Mouse (Mus musculus): Measurements from ENCODE around the gene Sema4g.

The Sema4g gene

GRCm38 (mm10) chr19:44988831-44989566 lies at the start of gene Sema4g:
TSS of gene Sema4g (plus strand) at chr19:44989101.
- DNase-seq (ENCODE audit: extremely low read depth, insufficient read length, low spot score): no peak

GRCm38 (mm10) chr19:44959633-44960032 lies 29.3 kb upstream of the Sema4g start:
- no peak for DNase-seq (ENCODE audit: extremely low read depth, insufficient read length, low spot score)

DNA sequence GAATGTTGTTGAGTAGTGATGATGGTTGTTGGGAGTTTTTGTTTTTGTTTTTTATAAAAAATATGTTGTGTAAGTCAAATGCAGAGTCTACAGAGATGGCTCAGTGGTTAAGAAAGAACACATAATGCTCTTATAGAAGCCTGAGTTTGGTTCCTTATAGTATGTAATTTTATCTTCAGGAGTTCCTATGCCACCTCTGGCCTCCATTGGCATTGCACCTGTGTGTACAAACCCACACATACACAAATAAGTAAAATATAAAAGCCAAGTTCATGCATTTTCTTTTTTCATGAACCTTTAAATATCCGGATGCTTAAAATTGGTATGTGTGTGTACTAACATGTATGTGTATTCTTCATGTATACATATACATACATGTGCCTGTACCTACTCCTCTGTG lies 22.9 kb upstream of the Sema4g start:
- DNase-seq (ENCODE audit: extremely low read depth, insufficient read length, low spot score): no peak

- no peak for DNase-seq (ENCODE audit: extremely low read depth, insufficient read length, low spot score)
Observed at GRCm38 (mm10) chr19:44968329-44968728, 20.6 kb upstream of the Sema4g start.

DNA sequence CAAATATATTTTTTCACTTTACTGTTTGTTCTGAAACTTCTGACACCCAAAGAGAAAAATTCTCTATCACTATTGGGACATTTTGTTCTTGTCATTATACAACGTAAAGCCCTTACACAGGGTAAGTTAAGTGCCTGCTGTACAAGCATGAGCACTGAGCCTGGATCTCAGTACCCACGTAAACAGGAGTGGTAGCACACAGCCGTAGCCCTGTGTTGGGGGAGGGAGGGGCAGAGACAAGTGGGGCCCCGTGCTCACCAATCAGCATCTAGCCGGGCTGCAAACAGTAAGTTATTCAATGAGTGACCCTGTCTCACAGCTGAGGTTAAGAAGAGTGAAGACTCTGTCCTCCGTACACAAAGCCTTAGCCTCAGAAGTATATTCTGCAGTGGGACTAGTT lies 12.3 kb upstream of the Sema4g start:
- no peak for DNase-seq (ENCODE audit: extremely low read depth, insufficient read length, low spot score)

- no peak for DNase-seq (ENCODE audit: extremely low read depth, insufficient read length, low spot score)
Observed at GRCm38 (mm10) chr19:44977148-44977547, 11.8 kb upstream of the Sema4g start.

GRCm38 (mm10) chr19:44980787-44981186 lies 8.1 kb upstream of the Sema4g start:
- no peak for DNase-seq (ENCODE audit: extremely low read depth, insufficient read length, low spot score)

- no peak for DNase-seq (ENCODE audit: extremely low read depth, insufficient read length, low spot score)
Observed at GRCm38 (mm10) chr19:44982477-44983115, 6.3 kb upstream of the Sema4g start.

DNA sequence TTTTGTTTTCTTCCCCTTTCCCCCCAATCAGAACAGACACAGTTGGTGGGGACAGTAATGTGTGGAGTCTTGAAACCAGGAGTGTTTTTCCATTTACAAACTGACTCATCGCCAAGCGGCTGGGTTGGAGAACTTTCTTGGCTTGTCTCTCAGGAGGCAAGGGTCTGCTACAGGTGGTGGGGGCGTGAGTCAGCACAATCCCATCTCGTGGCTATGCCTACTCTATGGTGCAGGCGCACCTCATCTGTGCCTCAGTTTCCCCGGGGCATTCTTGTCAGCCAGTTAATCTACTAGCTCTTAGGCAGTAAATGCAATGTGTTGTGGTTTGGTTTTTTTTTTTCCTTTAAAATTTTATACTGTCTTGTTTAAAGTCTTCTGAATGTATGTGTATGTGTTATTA lies 5.5 kb upstream of the Sema4g start:
- no peak for DNase-seq (ENCODE audit: extremely low read depth, insufficient read length, low spot score)

- no peak for DNase-seq (ENCODE audit: extremely low read depth, insufficient read length, low spot score)
Observed at GRCm38 (mm10) chr19:44984420-44984819, 4.5 kb upstream of the Sema4g start.

DNA sequence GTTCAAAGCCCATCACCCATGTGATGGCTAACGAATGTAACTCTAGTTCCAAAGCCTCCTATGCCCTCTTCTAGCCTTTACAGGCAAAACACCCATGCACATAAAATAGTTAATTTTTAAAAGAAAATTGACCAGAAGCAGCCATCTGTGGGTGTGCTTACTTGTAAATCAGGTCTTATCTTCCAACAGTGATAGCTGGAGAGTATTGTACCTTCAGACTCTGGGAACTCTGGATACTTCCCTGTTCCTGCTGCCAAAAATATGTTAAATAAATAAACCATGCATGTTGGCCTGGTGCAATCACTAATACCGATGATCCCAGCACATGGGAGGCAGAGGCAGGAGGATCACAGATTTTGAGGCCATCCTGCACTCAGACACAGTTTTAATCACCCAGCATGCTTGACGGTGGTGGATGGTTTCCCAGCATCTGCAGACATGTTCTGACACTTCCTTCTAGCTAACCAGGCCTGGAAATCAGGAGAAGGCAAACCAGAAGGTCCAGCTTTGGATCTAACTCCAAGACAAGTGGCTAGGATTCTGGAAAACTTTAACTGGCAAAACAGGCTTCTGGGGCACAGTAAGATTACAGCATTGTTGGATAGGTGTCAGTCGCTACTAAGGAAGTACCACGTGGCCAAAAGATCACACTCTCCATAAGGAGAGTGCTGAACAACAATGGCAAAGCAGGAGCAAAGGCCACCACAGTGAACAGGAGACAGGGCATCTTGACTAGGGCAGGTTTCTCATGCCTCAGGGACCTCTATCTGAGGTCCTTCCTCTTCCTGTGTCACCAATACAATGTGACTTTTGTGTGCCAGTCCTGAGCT lies 3.5 kb upstream of the Sema4g start:
- DNase-seq (ENCODE audit: extremely low read depth, insufficient read length, low spot score): no peak

GRCm38 (mm10) chr19:44987004-44987403 lies 1.9 kb upstream of the Sema4g start:
- no peak for DNase-seq (ENCODE audit: extremely low read depth, insufficient read length, low spot score)

DNA sequence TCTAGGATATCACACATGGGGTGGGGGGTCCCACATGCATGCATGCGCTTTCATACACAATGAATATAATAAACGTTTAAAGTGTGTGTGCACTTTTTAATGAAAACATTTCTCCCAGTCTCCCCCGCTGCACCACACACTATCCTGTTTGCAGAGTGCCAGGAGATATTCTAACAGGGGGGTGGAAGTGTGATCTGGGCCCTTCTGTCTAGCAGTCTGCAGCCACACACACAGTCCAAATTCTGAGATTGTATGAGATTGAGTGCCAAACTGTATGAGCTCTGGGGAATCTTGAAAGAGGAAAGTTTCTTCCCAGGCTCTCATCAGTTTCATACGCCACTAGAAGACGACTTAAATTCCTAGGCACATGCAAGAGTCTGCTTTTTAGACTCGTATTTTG lies 1.1 kb upstream of the Sema4g start:
- DNase-seq (ENCODE audit: extremely low read depth, insufficient read length, low spot score): no peak

DNA sequence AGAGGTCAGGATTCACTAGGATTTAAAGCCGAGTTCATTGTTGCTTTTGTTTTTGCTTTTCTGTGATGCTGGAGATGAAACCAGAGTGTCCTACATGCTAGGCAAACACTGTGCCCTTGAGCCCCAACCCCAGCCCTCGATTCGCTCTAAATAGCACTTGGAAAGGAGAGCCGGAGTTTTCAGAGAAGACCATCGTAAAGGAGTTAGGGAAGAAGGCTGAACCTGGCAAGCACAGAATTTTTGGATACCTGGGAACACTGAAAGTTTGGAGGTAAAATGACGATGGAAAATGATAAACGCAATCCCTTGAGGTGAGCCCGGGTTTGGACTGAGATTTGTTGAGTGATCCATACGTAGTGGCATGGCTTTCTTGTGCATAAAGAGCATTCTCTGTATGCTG lies 580 bp upstream of the Sema4g start:
- no peak for DNase-seq (ENCODE audit: extremely low read depth, insufficient read length, low spot score)

- no peak for DNase-seq (ENCODE audit: extremely low read depth, insufficient read length, low spot score)
Observed at GRCm38 (mm10) chr19:44989567-44990495, 930 bp downstream of the Sema4g start.

DNA sequence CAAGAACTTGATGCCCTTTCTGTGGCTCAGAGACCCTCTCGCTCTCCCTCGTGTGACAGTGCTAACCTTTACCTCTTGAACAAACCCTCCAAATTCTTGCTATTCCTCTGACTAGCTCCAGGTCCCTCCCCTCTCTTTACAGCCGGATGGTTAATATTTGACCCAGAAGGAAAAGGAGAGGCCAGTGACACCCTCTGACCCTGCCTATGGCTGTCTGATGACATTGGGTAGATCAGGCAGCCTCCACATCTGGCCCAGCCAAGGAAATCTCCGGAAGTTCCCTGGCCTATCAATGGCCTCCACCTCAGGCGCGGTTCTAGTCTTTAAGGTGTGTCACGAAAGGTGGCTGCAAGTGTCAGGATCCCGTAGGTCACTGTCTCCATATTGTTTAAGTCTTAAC lies 2.1 kb downstream of the Sema4g start:
- DNase-seq (ENCODE audit: extremely low read depth, insufficient read length, low spot score): no peak

- DNase-seq (ENCODE audit: extremely low read depth, insufficient read length, low spot score): no peak
Observed at GRCm38 (mm10) chr19:44992246-44992645, 3.3 kb downstream of the Sema4g start.

GRCm38 (mm10) chr19:44992712-44993111 lies 3.8 kb downstream of the Sema4g start:
- DNase-seq (ENCODE audit: extremely low read depth, insufficient read length, low spot score): no peak

GRCm38 (mm10) chr19:44997786-44998185 lies 8.9 kb downstream of the Sema4g start:
- no peak for DNase-seq (ENCODE audit: extremely low read depth, insufficient read length, low spot score)

- no peak for DNase-seq (ENCODE audit: extremely low read depth, insufficient read length, low spot score)
Observed at GRCm38 (mm10) chr19:44999647-45000046, 10.7 kb downstream of the Sema4g start.

- no peak for DNase-seq (ENCODE audit: extremely low read depth, insufficient read length, low spot score)
Observed at GRCm38 (mm10) chr19:45002301-45002700, 13.4 kb downstream of the Sema4g start.
